Mouse (Mus musculus): ENCODE measurements around the gene Adar.
"Not testable (repeated sequence)": the region's sequence is repeated elsewhere in the genome, so short reads cannot be mapped to it uniquely, and the experiment has no call there.

Gene Adar

DNA sequence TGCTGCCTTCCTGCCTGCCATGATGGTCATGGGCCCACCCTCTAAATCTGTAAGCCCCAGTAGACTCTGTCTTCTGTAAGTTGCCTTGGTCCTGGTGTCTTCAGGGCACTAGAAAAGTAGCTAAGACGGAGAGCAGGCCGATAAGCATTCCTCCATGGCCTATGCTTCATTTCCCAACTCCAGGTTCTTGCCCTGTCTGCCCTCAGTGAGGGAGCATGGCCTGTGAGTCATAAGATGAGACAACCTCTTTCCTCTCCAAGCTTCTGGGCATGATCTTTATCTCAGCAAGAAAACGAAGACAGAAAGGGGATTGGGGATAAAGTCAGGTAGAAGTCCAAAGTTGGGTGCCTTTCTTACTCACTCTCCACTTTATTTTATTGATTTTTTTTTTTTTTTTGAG lies 83.7 kb downstream of the Adar start:
- DNase-seq: no peak

DNA sequence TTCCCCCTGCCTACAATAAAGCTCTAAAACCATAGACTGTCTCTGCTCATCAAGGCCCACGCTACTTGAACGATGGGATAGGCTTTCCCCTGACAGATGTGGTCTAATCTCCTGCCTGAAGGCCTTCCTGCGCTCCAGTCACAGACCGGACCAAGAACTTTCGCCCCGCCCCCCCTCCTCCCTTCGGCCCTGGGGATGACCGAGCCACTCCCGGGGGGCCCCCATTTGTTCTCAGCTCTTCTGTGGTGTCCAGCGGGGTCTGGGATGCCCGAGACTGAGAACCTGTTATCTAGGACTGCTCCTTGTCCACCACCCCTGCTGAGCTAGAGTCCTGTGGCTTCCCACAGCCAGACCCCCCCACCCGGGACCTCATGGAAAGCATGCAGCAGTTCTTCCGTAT lies 84.7 kb downstream of the Adar start:
- no peak for DNase-seq

DNA sequence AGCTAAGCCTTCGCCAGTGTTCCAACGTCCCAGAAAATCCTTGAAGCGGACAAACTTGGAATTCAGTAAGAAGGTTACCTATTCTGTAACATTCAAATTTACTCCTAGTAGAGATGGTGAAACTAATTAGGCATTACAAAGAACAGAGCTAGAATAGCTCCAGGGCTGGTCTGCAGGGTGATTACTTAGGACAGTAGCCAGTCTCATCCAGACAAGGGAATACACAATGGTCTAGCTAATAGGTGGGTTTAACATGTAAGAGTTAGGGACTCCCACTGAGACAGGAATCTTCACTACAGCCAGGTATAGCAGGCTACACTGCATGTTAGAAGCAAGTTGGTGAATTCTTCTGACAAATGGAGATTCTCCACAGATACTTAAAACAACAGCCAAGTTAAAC lies 85.3 kb downstream of the Adar start:
- DNase-seq: not testable (repeated sequence)

DNA sequence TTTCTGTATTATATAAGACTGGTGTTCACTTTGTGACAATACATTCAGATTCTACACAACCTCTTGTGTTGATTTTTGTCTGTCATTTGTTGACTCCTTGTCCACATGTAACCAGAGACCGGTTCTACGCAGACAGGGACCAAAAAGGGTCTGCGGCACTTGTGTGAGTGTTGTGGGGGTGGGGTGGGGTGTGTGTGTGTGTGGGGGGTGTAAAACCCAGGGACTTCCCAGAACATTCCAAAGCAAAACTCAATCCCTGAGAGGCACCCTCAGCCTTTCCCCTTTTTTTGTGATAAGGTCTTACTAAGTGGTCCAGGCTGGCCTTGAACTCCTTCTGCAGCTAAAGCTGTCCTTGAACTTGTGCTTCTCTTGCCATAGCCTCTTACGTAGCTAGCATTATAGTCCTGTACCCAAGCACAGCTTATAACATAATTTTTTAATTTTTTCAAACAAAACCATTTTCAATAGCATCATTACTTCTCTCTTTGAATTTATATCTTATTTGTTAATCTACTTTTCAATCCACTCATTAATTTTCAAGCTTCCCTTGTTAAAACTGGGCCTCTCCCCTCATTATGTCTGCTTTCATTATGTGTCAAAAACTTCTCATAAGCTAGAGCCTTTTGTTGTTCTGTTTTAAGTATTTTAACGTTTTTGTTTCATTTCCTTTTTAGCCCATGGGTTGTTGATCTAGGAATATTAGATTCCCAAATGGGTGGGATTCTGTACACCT lies 86.1 kb downstream of the Adar start:
- DNase-seq: no peak

DNA sequence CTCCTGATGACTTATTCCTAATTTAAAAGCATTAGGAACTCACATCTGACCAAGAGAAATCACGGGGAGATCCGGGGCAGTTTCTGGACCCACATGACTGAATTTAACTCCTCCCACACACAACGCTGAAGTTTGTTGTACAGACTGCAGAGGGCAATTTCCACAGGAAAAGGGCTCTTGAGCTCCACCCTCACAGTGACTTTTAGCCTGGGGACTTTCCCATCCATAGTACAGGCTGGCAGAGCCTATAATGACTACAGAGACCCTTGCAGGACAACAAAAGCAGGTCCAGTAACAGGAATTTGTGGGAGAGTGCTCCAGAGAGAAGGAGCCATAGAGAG lies 86.7 kb downstream of the Adar start:
- DNase-seq: no peak

DNA sequence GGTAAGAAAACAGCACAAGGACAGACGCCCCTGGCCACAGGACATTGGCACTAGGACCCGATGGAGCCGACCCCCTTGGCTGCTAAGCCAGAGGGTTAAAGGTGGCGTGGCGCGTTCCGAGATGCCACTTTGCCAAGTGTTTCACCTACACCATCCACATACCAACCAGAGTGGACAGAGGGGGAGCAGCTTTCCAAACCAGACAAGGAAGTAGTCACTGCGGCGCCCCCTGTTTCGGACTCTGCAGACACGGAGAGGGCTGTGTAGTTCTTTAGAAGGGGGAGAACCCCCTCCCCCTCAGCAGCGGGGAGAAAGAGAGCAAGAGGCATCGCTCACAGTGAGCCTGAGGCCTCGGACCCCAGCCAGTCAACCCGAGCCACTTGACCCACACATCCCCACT lies 88.1 kb downstream of the Adar start:
- DNase-seq: no peak
